Mouse (Mus musculus) forebrain, embryonic 11.5 days (tissue): ENCODE measurements around the gene Lingo4. TPM values are rescaled to one million over a fixed set of nuclear protein-coding genes. Genes with fewer than 3 reads are reported as not detected.

Source experiments
- ATAC-seq: fragments of 200-750 bp; cut with Nextera tagmentation; replicated peaks from 2 replicates; pipeline ENCODE4 v1.8.0; 2017; ENCODE audit warnings: moderate TSS enrichment; ENCODE audit not compliant: low FRiP score
- DNase-seq: peaks from one replicate; pipeline ENCODE4 v3.0.0-alpha.2; 2017; ENCODE audit warnings: low spot score
- H3K27ac ChIP-seq: fragments of 300-500 bp; sonication (generic); 2 replicates; pipeline ENCODE4 v1.5.1; 2014; ENCODE audit warnings: low read depth, low read length
- H3K27me3 ChIP-seq: fragments of 300-500 bp; sonication (generic); 2 replicates; pipeline ENCODE4 v1.6.1; 2014; ENCODE audit warnings: mild to moderate bottlenecking, low read length, mixed read lengths; ENCODE audit not compliant: control insufficient read depth, insufficient read depth
- H3K36me3 ChIP-seq: fragments of 300-500 bp; sonication (generic); 2 replicates; pipeline ENCODE4 v1.6.1; 2014; ENCODE audit warnings: mild to moderate bottlenecking, low read length, moderate library complexity, mixed read lengths; ENCODE audit not compliant: control insufficient read depth, insufficient read depth
- H3K4me1 ChIP-seq: fragments of 300-500 bp; sonication (generic); replicated peaks from 2 replicates; pipeline ENCODE4 v1.6.1; 2014; ENCODE audit warnings: low read length, mixed read lengths; ENCODE audit not compliant: control insufficient read depth, insufficient read depth
- H3K4me2 ChIP-seq: fragments of 300-500 bp; sonication (generic); 2 replicates; pipeline ENCODE4 v1.6.1; 2014; ENCODE audit warnings: low read depth, mild to moderate bottlenecking, low read length, moderate library complexity, mixed read lengths; ENCODE audit not compliant: severe bottlenecking
- H3K4me3 ChIP-seq: fragments of 300-500 bp; sonication (generic); 2 replicates; pipeline ENCODE4 v1.5.1; 2014; ENCODE audit warnings: low read depth, low read length
- H3K9ac ChIP-seq: fragments of 300-500 bp; sonication (generic); 2 replicates; pipeline ENCODE4 v1.6.1; 2014; ENCODE audit warnings: low read length
- H3K9me3 ChIP-seq: fragments of 300-500 bp; sonication (generic); 2 replicates; pipeline ENCODE4 v1.6.1; 2016; ENCODE audit warnings: low read length, mixed read lengths; ENCODE audit not compliant: control insufficient read depth
- WGBS: fragments of 180-500 bp; shearing (Covaris S2); extraction: QIAGEN DNeasy Blood & Tissue Kit; methylation state at CpG from one replicate; pipeline ENCODE4 v1.1.7; 2014; 5-methylcytosine and 5-hydroxymethylcytosine counted together
- polyA plus RNA-seq: library from polyadenylated mRNA; unstranded; fragments of >200 nt; fragmentation: Nextera tagmentation; extraction: Ambion mirVana; gene quantifications from 2 replicates; pipeline ENCODE4 v1.2.1, GENCODE M21; 2014

Gene Lingo4
- polyA plus RNA-seq, 1 experiment from 2014 or later: 0.23 TPM

DNA sequence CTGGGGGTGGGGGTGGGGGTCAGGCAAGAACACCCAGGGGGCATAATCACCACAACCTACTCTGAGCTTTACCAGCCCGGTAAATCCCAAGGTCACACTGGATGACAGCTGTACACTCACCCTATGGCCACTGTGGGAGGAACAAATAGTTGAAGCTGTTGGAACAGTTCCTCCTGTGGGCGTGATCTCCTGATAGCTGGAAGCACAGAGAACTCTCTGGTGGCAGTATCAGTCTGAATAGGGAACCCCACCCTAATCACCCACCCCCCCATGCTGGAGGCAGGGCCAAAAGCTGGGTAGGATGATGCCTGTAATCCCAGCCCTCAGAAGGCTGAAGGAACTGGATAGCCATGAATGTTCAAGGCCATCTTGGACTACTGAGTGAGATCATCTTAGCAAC is 28.6 kb upstream of the Lingo4 start:
- DNase-seq (no peak), ATAC-seq (no peak)
- no peak overlapping the region for H3K4me3 ChIP-seq
- H3K36me3 ChIP-seq: no peaks in the 10 kb centered on the region
- no peak overlapping the region for H3K27ac ChIP-seq
- H3K9me3 ChIP-seq: no peaks in the 10 kb centered on the region
- peaks cover 15% of the 10 kb centered on the region for H3K4me1 ChIP-seq
- H3K4me2 ChIP-seq: no peak overlapping the region
- H3K9ac ChIP-seq: no peak overlapping the region
- H3K27me3 ChIP-seq: peaks cover 4% of the 10 kb centered on the region; the same call in 1 of the 2 replicates
- 76% methylated on average over 2 of the region's 2 CpGs for WGBS

DNA sequence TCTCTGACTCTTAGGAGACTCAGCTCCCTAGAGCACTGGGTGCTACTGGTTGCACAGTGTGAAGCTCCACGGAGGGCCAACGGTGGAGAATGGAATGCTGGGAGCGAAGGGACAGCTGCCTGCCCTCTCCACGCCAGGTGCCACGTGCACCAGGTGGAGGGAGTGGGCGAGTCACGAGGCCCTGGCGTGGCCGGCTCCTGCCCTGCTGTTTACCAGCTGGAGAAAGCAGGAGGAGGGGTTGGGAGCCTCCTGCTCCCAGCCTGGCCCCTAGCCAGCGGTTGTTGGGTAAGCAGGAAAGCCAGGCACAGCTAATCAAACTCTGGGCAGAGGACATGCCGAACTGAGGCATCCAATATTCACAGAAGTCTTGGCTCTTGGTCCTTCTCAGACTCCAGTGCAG is 26.7 kb upstream of the Lingo4 start:
- ATAC-seq: no peak; the same call in 1 of the 2 replicates
- no peak for DNase-seq
- Histone ChIP-seq H3K36me3 (no peaks in the 10 kb centered on the region), H3K9ac (no peak overlapping the region), H3K27me3 (peaks cover 4% of the 10 kb centered on the region; the same call in 1 of the 2 replicates), H3K4me3 (no peak overlapping the region), H3K4me1 (peaks cover 15% of the 10 kb centered on the region), H3K9me3 (no peaks in the 10 kb centered on the region), H3K27ac (no peak overlapping the region), H3K4me2 (peak overlapping the region; percentile 12; the same call in 1 of the 2 replicates)
- 8% methylated on average over 11 of the region's 11 CpGs for whole genome bisulfite sequencing

DNA sequence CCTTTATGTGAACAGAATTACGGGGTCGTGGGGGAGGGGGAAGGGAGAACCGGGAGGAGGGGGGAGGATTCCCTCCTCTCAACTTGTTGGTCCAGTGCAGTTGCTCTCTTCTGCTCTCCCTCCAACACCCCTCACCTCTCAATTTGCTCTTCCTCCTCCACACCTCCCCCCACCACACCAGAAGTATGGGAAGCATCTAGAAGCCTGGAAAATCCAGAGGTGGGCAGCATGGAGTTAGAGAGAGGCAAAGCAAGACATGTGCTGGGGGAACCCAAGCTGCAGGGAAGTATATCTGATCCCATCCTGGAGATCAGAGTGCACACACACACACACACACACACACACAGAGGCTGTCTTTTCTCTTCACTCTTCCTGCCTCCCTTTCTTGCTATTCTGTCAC is 26.3 kb upstream of the Lingo4 start:
- no peaks in the 10 kb centered on the region for H3K9me3 ChIP-seq
- peaks cover 4% of the 10 kb centered on the region; the same call in 1 of the 2 replicates for H3K27me3 ChIP-seq
- DNase-seq (no peak), ATAC-seq (no peak)
- no peaks in the 10 kb centered on the region for H3K36me3 ChIP-seq
- H3K4me2 ChIP-seq: no peak overlapping the region
- 0% methylated on average over 3 of the region's 3 CpGs for WGBS
- no peak overlapping the region for H3K27ac ChIP-seq
- peaks cover 15% of the 10 kb centered on the region for H3K4me1 ChIP-seq
- no peak overlapping the region for H3K9ac ChIP-seq
- H3K4me3 ChIP-seq: no peak overlapping the region

DNA sequence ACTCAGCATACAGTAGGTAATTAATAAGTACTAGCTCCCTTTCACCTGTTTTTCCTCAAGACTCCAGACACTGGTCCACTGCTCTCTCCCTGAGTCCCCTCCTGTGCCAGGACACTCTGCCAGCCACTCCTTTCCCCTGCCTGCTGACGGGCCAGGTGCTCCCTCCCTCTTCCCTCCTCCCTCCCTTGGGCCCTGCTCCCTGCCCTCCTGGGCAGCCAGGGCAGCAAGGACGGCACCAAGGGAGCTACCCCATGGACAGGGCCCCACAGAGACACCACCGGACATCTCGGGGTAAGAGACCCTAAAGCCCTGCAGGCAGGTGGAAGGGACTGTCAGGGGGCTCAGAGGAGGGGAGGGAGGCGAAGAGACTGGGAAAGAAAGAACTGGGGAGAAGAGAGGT is 25.7 kb upstream of the Lingo4 start, which contains the start of gene Rorc:
Gene Rorc, plus strand, starts transcription at position 154 of the 400 bp plus-strand sequence.
- H3K9me3 ChIP-seq: no peaks in the 10 kb centered on the region
- H3K36me3 ChIP-seq: no peaks in the 10 kb centered on the region
- peak within 1 kb of the TSS; percentile 7; the same call in 1 of the 2 replicates for H3K4me3 ChIP-seq
- ATAC-seq (0 out of 2 replicates have a peak, but pooled peaks have one; percentile 13), DNase-seq (no peak)
- H3K9ac ChIP-seq: peak within 1 kb of the TSS; percentile 16
- peaks cover 4% of the 10 kb centered on the region; the same call in 1 of the 2 replicates for H3K27me3 ChIP-seq
- peak within 1 kb of the TSS; percentile 43 for H3K4me2 ChIP-seq
- no peak within 1 kb of the TSS for H3K27ac ChIP-seq
- 16% methylated on average over 5 of the region's 5 CpGs for WGBS
- peaks cover 15% of the 10 kb centered on the region for H3K4me1 ChIP-seq

- no peak overlapping the region for H3K27ac ChIP-seq
- peak overlapping the region; percentile 16 for H3K9ac ChIP-seq
- H3K9me3 ChIP-seq: no peaks in the 10 kb centered on the region
- ATAC-seq (peak; percentile 50; the same call in 1 of the 2 replicates), DNase-seq (no peak)
- peaks cover 15% of the 10 kb centered on the region for H3K4me1 ChIP-seq
- peak overlapping the region; percentile 43 for H3K4me2 ChIP-seq
- no peaks in the 10 kb centered on the region for H3K36me3 ChIP-seq
- peaks cover 4% of the 10 kb centered on the region; the same call in 1 of the 2 replicates for H3K27me3 ChIP-seq
- 4% methylated on average over 10 of the region's 10 CpGs for WGBS
- peak overlapping the region; percentile 7; the same call in 1 of the 2 replicates for H3K4me3 ChIP-seq
Measured at GRCm38 (mm10) chr3:94373090-94373489, 25.2 kb upstream of the Lingo4 start.

GRCm38 (mm10) chr3:94373597-94374011 is 24.7 kb upstream of the Lingo4 start:
- Histone ChIP-seq H3K27me3 (peaks cover 4% of the 10 kb centered on the region; the same call in 1 of the 2 replicates), H3K9ac (peak overlapping the region; percentile 16; the same call in 1 of the 2 replicates), H3K36me3 (no peaks in the 10 kb centered on the region), H3K27ac (no peak overlapping the region), H3K4me1 (peaks cover 15% of the 10 kb centered on the region), H3K4me3 (peak overlapping the region; percentile 7; the same call in 1 of the 2 replicates), H3K4me2 (peak overlapping the region; percentile 43; the same call in 1 of the 2 replicates), H3K9me3 (no peaks in the 10 kb centered on the region)
- ATAC-seq (peak; percentile 61), DNase-seq (no peak)
- 0% methylated on average over 5 of the region's 5 CpGs for WGBS

- Histone ChIP-seq H3K27me3 (peaks cover 4% of the 10 kb centered on the region; the same call in 1 of the 2 replicates), H3K4me1 (peaks cover 15% of the 10 kb centered on the region)
- no peak for ATAC-seq
Measured at GRCm38 (mm10) chr3:94374636-94375035, 23.7 kb upstream of the Lingo4 start.

GRCm38 (mm10) chr3:94375146-94375545 is 23.2 kb upstream of the Lingo4 start:
- Histone ChIP-seq H3K4me2 (no peak overlapping the region), H3K4me3 (no peak overlapping the region), H3K9me3 (no peaks in the 10 kb centered on the region), H3K9ac (no peak overlapping the region), H3K27me3 (peaks cover 4% of the 10 kb centered on the region; the same call in 1 of the 2 replicates), H3K4me1 (peaks cover 15% of the 10 kb centered on the region), H3K27ac (no peak overlapping the region), H3K36me3 (no peaks in the 10 kb centered on the region)
- DNase-seq (no peak), ATAC-seq (no peak)
- WGBS: 44% methylated on average over 2 of the region's 2 CpGs

More at GRCm38 (mm10) chr3:94374636-94375035, 23.7 kb upstream of the Lingo4 start:
- Histone ChIP-seq H3K9ac (no peak overlapping the region), H3K9me3 (no peaks in the 10 kb centered on the region), H3K27ac (no peak overlapping the region), H3K36me3 (no peaks in the 10 kb centered on the region), H3K4me2 (no peak overlapping the region), H3K4me3 (no peak overlapping the region)
- no peak for DNase-seq

DNA sequence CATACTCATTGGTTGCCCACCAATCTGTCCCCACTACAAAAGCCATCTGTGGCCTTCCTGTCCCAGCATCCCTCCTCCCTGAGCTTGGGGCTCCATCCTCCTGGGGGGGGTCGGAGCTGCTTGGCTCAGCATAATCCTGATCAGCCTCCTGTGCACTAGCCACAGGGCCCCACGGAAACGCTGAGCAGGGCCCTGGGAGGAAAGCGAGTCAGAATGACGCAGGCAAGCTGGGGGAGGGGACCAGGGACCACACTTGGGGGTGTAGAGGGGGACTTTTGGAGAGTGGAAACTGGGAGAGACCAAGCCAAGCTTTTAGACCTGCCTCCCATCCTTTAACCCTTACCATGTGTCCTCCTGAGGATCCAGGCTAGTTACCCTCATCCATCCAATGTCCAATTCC is 22.5 kb upstream of the Lingo4 start:
- Histone ChIP-seq H3K4me3 (no peak overlapping the region), H3K27ac (no peak overlapping the region), H3K9ac (no peak overlapping the region), H3K9me3 (no peaks in the 10 kb centered on the region), H3K36me3 (no peaks in the 10 kb centered on the region), H3K4me1 (peaks cover 15% of the 10 kb centered on the region), H3K27me3 (peaks cover 4% of the 10 kb centered on the region; the same call in 1 of the 2 replicates), H3K4me2 (no peak overlapping the region)
- ATAC-seq: no peak
- WGBS: 50% methylated on average over 5 of the region's 5 CpGs
- no peak for DNase-seq
